Mouse (Mus musculus): ENCODE measurements at regions not wholly inside any gene's neighbourhood (a gene's known extent, or its start where the extent isn't known, plus 50 kb on each side); places are given as distances from the start of the nearest gene placed in this dataset.
"Not testable (repeated sequence)": the region's sequence is repeated elsewhere in the genome, so short reads cannot be mapped to it uniquely, and the experiment has no call there.

DNA sequence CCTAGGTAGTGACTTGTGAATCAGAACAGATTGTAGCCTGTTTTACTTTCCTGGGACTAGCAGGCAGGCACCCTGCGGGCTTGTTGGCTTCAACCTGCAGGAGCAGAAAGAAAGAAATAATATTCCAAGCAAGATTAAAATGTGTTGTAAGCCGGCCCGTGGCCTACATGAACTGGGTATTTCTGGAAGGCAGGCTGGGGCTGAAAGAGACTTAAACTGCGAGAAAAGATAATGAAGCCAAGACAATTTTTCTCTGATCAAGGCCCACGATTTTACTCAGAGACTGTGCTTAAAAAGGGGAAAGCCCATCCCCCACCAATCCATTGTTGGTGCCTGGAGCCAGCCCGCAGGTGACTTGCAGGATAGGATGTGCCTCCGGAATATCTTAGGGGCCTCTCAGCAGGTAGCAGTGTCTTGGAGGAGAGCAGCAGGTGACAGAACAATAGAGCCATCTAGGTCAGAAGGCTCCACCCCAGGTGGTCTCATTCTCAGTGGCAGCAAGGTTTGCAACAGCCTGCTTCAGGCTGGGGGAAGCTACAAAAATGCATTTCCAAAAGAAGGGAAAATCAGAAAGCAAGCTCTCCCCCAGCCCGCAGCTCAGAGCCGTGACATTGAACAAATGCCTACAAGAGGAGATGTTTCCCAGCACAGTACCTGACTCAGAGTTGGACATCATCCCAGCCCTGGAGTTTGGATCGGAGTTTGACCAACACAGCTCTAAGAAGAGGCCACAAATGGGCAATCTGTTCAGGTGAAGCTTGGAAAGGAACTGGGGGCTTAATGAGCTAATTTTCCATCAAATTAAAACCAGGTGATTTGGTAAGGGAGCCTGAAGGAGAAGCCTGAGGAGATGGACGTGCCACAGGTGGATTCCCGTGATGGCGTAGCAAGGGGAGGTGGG is 121.4 kb upstream of the Slc1a3 start:
- peak; percentile 27 for DNase-seq

DNA sequence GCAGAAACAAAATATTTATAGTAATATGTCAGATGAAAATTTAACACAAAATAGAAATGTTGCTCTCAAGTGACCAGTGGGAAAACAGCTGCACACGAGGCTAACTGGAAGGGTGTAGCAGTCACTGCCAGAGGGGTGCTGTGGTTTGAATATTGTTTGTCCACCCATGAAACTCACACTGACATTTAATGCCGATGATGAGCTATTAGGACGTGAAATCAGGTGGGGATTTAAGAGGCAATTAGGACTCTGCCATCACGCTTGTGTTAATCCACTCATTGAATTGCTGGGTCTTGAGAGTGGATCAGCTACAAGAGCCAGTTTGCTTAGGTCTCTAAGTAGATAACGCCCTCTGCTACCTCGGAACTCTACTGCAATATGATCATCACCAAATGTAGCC is 114.3 kb upstream of the Slc1a3 start:
- peak; percentile 68 for DNase-seq

DNA sequence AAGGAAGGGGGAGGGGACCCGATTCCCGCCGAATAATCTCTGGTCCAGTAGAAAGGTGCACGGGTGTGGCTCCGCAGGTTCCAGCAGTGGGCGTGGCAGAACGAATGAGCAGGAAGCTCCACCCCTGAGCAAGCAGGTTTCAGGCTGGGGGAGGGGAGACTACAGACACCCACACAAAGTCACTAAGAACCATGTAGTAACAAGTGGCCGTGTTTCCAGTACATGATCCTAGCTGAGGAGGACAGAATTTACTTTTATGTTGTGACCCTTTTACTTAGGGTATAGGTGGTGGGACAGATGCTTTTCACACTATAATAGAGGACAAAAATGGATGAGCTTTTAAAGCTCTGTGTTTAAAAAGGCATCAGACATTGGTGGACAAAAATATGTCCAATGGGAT is 112.2 kb upstream of the Slc1a3 start:
- not testable (repeated sequence) for DNase-seq

DNA sequence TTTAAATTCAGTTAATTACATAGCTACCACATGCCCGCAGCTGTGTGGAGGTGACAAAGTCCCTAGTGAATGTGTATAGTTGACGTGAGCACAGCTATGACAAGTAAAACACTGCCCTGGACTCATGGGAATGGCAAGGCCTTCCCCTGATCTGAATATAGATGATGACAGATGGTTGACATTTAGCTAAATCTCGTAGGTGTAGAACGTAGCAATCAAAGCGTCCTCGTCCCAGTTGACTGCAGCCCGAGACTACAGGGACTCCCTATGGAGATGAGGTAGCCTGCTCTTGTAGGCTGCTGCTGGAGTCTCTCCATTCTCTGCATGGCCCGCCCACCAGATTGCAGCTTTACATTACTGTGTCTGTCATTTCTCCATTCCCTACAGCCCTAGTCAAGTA is 107.0 kb upstream of the Slc1a3 start:
- no peak for DNase-seq

DNA sequence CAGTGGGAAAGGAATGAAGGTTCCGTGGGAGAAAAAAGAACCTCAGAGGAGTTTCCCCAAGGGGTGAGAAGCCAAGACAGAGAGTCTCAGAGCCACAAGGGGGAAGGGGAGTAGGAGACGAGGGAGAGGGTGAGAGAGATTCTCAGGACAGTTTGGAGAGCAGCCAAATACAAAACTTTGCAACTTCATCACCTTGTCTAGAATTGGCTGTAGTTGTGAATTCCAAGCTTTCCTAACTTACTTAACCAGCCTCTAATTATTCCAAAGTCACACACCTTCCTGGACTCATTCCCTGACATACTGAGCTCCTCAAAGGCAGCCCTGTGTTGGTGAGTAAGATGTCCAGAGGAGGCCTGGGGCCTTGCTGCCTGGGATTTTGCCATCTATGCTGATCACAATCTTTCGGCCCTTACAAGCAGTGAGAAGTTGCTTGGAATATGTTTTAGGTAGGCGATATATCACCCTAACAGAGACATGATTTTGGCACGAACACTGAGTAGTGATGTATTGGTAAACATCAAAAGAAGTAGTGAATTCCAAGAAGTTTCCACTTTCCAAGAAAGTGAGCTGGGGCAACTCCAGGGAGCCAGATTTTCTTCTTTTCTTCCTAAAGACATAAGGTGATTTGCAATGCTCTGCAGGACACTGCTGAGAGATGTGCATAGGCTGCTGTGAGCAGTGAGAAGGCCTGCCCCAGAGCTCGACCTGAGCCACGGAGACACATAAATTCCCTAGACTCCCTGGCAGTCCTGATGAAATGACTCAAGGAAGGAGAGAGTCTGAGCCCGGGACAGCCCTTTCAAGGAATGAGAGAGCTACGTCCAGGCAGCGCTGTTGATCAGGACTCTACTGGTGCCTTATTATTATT is 106.2 kb upstream of the Slc1a3 start:
- no peak for DNase-seq

DNA sequence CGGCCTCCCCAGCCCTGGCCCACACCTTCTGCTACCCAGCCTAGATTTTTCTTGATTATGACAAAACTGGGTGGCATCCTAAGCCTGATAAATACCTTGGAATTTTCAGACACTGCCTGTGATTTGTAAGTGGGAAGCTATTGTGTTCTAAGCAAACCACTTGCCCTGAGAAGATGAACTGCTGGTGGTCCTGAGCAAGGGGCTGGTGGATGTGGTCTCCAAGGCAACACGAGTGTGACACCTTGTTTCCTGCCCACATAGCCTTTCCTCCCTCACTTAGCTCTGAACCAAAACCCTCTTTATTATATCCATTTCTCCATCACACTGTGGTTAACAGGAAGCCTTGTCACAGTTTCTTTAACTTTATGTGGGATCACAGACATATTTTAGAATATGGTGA is 105.4 kb upstream of the Slc1a3 start:
- DNase-seq, result no peak

DNA sequence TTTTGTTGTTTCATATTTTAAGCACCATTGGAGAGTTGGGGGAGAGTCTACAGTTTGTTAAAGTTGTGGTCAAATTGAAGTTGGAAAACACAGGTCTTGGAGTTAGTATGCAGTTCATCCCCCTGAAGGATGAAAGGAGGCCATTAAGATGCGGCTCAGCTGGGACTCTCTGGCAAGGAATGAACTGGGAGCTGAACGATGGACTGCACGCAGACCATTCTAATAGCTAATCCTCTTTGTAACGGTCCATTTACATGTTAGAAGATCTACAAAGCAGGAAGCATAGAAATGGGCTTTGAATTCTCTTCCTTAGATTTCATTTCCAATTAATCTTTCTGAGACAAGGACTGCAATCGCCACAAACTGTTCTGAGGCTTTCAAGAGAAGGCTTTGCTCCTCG is 104.7 kb upstream of the Slc1a3 start:
- peak; percentile 23 for DNase-seq

DNA sequence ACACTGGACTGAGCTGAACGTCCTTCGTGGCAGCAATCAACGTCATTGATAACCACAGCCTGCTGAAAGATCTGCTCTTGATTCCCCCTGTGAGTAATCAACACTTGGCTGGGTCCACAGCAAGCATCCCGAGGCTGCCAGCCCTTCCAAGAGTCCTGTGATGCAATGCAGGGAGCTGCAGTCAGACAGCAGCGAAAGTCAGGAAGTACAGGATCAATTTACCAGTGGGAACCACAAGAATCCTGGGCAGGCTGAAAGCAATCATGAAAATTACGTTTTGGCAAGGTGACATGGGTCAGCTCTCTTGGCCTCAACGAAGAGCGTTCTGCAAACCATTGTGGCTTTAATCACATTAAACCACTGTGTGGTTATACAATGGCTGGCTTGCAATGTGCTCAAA is 95.8 kb upstream of the Slc1a3 start:
- DNase-seq, result no peak

DNA sequence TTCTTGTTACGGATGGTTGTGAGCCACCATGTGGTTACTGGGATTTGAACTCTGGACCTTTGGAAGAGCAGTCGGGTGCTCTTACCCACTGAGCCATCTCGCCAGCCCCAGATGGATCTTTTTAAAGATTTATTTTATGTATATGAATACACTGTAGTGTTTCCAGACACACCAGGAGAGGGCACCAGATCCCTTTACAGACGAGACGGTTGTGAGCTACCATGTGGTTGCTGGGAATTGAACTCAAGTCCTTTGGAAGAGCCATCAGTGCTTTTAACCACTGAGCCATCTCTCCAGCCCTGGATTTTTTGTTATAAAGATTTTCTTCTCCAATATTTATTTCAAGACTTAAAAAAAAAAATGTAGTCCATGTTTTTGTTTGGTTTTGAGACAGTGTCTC is 95.0 kb upstream of the Slc1a3 start:
- DNase-seq, result not testable (repeated sequence)

DNA sequence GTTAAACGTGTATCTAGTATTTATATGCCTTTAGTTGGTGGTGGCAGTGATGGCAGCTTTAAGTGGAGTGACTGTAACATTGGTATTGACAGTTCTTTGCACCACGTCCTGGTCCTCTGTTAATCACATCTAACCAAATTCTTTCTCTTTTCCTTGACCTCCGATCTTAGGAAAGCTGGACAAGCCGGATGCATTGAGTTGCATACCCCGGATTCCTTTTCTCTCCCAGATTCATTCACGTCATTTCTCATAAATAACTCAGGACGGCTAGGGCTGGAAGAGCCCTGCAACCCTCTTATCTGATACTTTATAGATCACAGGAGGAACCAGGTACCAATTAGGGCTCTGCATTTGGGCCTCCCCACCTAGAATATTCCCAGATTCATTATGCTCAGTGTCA is 91.5 kb upstream of the Slc1a3 start:
- DNase-seq, result no peak

DNA sequence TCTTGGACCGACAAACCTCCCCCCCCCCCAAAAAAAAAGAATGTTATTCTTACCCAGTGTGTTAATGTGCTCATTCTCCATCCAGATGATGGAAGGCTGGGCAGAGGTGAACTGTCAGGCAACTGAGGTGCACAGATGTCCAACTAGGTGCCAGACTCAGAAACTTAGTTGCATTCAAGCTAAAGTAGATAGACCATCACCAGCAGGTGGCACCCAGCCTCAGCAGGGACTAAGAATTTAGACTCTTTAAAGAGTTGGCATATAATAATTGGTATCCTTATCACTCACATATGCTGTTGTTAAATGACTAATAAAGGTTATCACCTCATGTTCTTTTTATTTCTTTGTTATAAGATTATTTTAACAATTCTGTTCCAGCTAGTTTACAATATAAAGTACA is 86.5 kb upstream of the Slc1a3 start:
- DNase-seq, result no peak

DNA sequence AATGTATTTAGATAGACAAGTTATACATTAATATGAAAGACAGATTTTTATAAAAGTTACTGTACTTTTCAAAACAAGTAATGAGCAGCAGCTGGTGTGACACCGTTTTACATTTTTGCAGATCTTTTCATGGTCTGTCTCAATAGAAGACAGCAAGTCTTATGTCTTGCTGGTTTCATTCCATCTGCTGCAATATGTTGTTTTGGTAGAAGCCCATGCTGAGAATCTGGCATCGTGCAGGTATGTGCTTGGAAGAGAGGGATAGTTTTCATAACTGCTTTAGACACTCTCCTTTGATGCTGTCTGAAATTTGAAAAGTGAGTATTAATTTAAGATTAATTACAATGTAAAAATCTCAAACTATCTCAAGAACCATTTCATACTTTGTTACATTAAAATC is 81.5 kb upstream of the Slc1a3 start:
- DNase-seq, result no peak

DNA sequence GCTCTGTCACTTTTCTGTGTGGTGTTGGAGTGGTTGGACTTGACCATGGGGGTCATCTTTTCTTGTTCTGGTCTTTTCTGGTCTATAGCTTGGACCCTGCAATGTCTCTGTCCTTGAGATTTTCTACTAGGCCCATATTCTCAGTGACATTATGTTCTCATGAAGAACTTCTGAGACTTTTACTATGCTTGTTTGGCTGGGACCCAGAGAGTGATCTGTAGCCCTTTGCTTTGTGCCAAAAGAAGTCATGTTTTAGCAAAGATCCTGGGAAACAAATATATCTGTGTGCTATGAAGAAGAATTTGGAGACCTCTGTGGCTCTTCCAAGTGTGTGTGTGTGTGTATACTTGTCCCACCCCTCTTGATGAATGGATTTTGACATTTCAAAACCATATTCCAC is 79.4 kb upstream of the Slc1a3 start:
- no peak for DNase-seq

DNA sequence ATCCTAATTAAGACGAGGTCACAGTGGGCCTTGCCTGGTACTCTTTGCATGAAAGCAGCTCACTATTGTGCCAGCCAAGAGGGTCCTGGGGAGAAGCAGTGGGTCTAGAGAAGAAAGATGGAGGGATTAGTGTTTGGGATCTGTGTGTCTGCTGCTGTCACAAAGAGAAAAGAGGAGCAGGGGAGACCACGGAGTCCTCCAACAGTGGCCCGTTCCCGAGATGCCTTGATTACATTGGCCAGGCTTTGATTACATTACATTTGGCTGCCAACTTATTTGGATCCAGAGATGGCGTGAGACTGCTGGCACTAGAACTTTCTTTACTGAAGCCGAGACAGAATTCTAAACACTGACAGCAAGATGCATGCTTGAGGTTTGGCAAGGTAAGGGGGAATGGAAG is 78.4 kb upstream of the Slc1a3 start:
- DNase-seq, result no peak

DNA sequence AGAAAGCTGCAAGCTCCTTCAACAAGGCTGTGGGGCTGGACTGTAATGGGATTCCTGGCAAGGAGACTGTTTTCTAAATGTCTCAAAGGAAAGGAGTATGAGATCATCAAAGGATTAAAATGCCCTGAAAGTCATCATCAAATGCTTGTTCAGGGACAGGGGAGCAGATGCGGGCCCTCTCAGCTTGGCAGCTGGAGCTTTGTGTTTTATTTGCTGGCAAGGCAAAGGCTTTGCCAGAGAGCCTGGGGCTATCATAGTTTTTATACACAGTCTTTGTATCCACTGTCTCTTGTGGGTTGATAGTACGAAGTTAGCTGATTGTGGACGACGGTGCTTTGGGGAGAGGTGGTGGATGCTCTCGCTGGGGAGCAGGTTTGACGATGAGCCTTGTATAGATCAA is 75.0 kb upstream of the Slc1a3 start:
- DNase-seq, result peak; percentile 17

DNA sequence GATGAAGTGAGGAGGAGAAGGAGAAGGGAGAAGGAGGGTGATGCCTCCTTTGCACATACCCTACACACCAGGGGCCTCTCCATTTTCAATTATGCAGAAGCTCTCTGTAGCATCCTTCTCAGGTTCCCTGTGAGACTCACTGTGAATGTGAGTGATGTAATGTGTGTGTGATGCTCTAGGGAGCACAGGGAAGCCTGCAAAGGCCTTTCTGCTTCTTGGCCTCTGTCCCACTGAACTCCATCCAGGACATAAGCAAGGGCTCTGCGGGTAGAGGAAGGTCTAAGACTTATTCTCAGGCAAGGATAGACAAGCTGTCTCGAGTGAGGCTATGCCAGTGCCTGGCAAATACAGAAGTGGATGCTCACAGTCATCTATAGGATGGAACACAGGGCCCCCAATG is 73.0 kb upstream of the Slc1a3 start:
- no peak for DNase-seq

DNA sequence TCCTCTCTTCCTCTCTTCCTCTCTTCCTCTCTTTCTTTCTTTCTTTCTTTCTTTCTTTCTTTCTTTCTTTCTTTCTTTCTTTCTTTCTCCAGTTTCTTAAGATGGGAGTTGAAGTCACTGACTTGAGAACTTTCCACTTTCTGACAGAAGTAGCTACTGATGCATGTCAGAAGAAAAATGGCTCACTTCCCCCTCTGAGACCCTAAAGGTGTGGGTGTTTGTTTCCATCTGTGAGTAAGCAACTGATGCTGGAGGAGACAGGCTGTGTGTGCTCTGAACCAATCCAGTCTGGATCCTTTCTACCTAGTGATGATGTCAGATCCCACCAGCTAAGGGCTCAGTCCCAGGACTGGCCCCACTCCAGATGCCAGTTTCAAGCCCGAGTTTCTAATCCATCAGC is 72.5 kb upstream of the Slc1a3 start:
- DNase-seq, result peak; percentile 20

DNA sequence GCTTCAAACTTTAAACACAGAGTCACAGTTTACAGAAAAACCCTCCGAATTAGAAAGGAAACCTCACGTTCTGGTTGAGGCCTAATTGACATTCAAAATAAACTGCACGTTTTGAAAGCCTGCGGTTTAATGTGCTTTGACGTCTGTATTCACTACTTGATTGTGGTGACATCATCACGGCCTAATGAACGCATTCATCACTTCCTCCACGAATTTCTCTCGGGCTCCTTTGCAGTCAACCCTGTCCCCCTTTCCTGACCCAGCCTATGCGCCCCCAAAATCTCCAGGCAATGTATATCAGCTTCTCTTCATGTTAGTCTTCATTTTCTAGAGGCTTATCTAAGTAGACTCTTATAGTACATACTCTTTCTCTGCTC is 71.6 kb upstream of the Slc1a3 start:
- peak; percentile 26 for DNase-seq

DNA sequence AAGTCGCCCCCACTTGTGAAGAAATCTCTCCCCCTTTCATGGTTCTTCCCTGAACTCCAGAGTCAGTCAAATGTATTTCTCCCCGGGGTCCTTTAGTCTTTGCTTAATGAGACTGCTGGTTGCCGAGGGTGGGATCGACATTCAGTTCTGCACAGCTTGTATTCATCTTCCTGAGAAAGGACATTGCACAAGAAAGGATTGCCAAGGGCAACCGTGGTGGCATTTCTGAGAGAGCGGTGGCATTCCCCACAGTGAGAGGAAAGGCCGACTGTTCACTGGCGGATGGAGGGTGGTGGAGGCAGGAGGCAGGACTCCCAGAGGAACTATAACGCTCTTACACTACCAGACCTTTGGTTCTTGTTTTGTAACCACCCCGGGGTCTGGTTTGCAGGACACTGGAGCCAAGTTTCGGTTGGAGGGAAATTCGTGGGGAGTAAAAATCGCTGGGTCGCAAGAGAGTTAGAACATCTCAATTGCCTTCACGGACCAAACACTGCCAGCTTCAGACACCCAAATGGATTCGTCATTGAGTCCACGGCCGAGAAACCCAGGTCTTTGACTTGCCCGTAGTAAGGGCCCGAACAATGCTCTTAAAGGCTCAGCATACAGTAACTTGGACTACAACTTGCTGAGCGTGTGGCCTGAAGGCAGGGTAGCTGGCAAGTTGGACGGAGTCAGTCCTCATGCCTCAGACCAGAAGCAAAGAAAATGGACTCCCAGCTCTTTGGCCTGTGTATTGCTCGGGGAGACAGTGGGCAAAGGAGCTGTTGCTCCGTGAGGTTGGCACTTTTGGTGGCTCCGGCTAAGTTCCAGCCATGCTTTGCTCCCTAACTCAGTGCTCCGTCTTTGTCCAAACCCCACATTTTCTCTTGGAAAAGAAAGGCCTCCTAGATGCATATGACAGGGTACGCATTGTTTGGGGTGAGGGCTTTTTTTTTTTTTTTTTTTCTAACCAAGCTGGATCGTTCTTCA is 70.9 kb upstream of the Slc1a3 start:
- no peak for DNase-seq

DNA sequence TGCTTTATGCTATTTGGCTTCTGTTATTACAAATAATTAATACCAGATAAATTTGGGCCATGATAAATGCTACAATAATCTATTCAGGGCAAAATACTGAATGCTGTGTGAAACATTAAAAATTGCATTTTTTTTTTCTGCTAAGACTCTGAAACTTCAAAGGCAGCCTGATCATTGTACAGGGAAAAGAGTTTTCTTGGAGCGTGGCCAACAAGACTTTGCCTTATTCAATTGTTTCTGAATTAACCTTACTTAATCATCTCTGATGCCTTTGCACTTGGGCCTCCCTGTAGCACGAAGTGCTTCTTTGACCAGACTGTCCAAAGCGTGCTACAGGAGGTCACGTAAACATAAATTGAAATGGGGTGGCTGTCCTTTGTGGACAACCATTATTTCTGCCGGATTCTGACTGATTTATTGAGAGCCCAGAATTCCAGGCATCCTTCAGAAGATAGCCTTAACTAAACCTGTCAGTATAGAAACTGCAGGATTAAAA is 69.9 kb upstream of the Slc1a3 start:
- no peak for DNase-seq

DNA sequence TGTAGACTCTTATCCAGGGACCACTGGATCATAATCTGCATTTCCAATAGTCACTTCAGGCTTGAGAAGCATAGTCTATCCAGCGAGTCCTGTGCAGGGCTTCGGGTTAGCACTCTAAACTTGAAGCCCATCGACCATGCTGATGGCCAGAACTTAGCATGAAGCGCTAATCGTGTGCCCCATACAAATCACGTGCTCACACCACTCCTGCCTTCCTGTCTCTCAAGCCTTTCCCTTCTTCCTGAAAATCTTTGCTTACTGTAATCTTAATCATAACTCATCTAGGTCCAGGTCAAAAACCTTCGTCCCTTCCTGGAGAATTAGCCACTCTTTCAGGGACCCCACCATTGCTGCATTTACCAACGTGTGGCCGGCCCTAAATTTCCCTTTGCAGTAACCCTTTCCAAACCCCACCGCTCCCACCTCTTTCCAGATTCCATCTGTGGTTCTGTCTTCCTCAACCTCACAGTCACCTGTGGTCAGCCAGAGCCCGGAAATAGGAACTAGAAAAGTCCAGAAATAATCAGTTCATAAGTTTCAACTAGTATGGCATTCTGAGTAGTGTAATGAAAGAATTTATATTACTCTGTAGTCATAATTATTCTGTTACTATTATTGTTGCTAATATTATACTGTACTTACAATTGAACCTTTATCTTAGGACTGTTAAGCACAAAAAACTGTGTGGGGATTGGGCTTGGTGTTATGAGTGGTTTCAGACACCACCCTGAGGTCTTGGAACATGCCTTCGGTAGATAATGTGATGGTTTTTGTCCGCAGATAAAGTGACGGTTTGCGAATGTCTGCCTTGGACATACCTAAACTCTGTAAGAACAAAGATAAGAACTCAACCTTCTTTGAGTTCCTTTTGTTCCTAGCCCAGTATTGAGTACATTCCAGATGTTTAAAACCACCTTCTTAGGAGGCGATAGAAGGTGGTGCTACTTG is 57.3 kb upstream of the Slc1a3 start:
- DNase-seq, result no peak

DNA sequence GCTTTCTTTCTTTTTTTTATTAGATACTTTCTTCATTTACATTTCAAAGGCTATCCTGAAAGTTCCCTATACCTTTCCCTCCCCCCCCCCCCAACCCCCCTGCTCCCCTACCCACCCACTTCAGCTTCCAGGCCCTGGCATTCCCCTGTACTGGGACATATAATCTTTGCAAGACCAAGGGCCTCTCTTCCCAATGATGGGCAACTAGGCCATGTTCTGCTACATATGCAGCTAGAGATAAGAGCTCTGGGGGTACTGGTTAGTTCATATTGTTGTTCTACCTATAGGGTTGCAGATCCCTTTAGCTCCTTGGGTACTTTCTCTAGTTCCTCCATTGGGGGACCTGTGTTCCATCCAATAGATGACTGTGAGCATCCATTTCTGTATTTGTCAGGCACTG is 55.6 kb upstream of the Slc1a3 start:
- DNase-seq, result not testable (repeated sequence)

Measured in retina, postnatal 1 day (tissue).